Mouse (Mus musculus): ENCODE results near the gene Fam104a.

The Fam104a gene

GRCm38 (mm10) chr11:113699643-113700042 is 15.7 kb upstream of the Fam104a start:
- no peak for DNase-seq

GRCm38 (mm10) chr11:113698013-113698545 is 14.1 kb upstream of the Fam104a start:
- no peak for DNase-seq

GRCm38 (mm10) chr11:113697571-113697970 is 13.6 kb upstream of the Fam104a start:
- no peak for DNase-seq

- DNase-seq: no peak
These were observed 7.9 kb upstream of the Fam104a start for GRCm38 (mm10) chr11:113691851-113692250.

GRCm38 (mm10) chr11:113691318-113691717 is 7.4 kb upstream of the Fam104a start:
- no peak for DNase-seq

GRCm38 (mm10) chr11:113690506-113690905 is 6.6 kb upstream of the Fam104a start:
- DNase-seq: no peak

- DNase-seq: no peak
These were observed 3.1 kb upstream of the Fam104a start for GRCm38 (mm10) chr11:113687031-113687430.

GRCm38 (mm10) chr11:113684707-113685426 is 912 bp upstream of the Fam104a start:
- DNase-seq: no peak

GRCm38 (mm10) chr11:113683627-113683956 is 363 bp downstream of the Fam104a start:
- no peak for DNase-seq

- DNase-seq: peak; percentile 51
These were observed 893 bp downstream of the Fam104a start for GRCm38 (mm10) chr11:113682897-113683626.

GRCm38 (mm10) chr11:113681979-113682378 is 2.0 kb downstream of the Fam104a start:
- no peak for DNase-seq

GRCm38 (mm10) chr11:113680954-113681353 is 3.0 kb downstream of the Fam104a start:
- no peak for DNase-seq

GRCm38 (mm10) chr11:113678373-113678772 is 5.6 kb downstream of the Fam104a start:
- no peak for DNase-seq

- DNase-seq: no peak
These were observed 6.6 kb downstream of the Fam104a start for GRCm38 (mm10) chr11:113677378-113677777.

GRCm38 (mm10) chr11:113676847-113677246 is 7.1 kb downstream of the Fam104a start:
- no peak for DNase-seq

- DNase-seq: no peak
These were observed 9.4 kb downstream of the Fam104a start for GRCm38 (mm10) chr11:113674595-113674994.

GRCm38 (mm10) chr11:113673614-113674013 is 10.3 kb downstream of the Fam104a start:
- DNase-seq: no peak

- DNase-seq: no peak
These were observed 14.2 kb downstream of the Fam104a start for GRCm38 (mm10) chr11:113669711-113670110.

- DNase-seq: no peak
These were observed 15.1 kb downstream of the Fam104a start for GRCm38 (mm10) chr11:113668857-113669256.

GRCm38 (mm10) chr11:113667704-113668103 is 16.3 kb downstream of the Fam104a start:
- no peak for DNase-seq

GRCm38 (mm10) chr11:113667122-113667521 is 16.8 kb downstream of the Fam104a start:
- DNase-seq: no peak

- no peak for DNase-seq
These were observed 17.3 kb downstream of the Fam104a start for GRCm38 (mm10) chr11:113666648-113667047.

GRCm38 (mm10) chr11:113666205-113666604 is 17.8 kb downstream of the Fam104a start:
- no peak for DNase-seq

- no peak for DNase-seq
These were observed 19.7 kb downstream of the Fam104a start for GRCm38 (mm10) chr11:113664279-113664678.

Measured in right cerebral cortex, postnatal 14 days (tissue).